Mouse (Mus musculus) liver, adult 2 months (tissue): ENCODE measurements around the gene Mphosph8.

Experiments used
- CTCF ChIP-seq: fragments of 200-500 bp; IDR thresholded peaks from 2 replicates; pipeline ENCODE4 v1.5.1; 2011; ENCODE audit warnings: low read depth, low read length, control low read depth
- POLR2A ChIP-seq: fragments of 200-500 bp; IDR thresholded peaks from 2 replicates; pipeline ENCODE4 v1.6.1; 2011; ENCODE audit warnings: low read length, control low read depth; ENCODE audit not compliant: insufficient read depth; ENCODE audit errors: extremely low read depth

DNA sequence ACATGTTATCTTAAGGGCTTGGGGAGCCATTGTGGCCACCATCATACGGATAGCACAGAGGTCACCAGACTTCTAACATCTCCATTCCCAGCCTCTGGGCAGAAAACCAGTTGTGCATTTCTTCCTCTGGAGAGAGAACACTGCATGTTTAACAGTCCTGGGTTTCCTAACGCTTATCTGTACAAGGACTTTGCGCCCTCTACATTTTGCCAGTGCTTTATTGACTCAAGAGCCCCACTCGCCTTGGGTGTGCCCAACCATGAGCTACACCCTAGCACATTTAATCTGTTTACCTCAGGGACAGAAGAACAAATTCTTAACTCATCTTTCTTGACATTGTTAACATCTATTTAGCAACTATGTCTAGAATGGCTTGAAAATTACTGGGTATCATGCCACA is 41.8 kb upstream of the Mphosph8 start:
- TF ChIP-seq POLR2A (no peak), CTCF (no peak)
